Mouse (Mus musculus): ENCODE data around the gene Synpo2. TPM values are rescaled to one million over a fixed set of nuclear protein-coding genes. Genes with fewer than 3 reads are reported as not detected.

The Synpo2 gene
- under 1 TPM in 1 of 2 experiments, not detected in 1; 0.05 TPM for polyA plus RNA-seq (2017; shearing (Covaris generic))

- ATAC-seq, result no peak
Observed at GRCm38 (mm10) chr3:123235921-123236320, at the start of gene Synpo2. Gene Synpo2, minus strand, starts transcription at chr3:123236149.

GRCm38 (mm10) chr3:123285649-123286048 lies 49.7 kb upstream of the Synpo2 start:
- ATAC-seq, result no peak

- ATAC-seq, result no peak
Observed at GRCm38 (mm10) chr3:123284284-123284683, 48.3 kb upstream of the Synpo2 start.

- no peak for ATAC-seq
Observed at GRCm38 (mm10) chr3:123282866-123283615, 47.1 kb upstream of the Synpo2 start.

- peak; percentile 33 for ATAC-seq
Observed at GRCm38 (mm10) chr3:123267741-123268201, 31.8 kb upstream of the Synpo2 start.

GRCm38 (mm10) chr3:123266753-123267651 lies 31.1 kb upstream of the Synpo2 start, which contains the start of gene Sec24d:
Gene Sec24d, plus strand, starts transcription at chr3:123267455.
- peak; percentile 81 for ATAC-seq

- ATAC-seq, result no peak
Observed at GRCm38 (mm10) chr3:123264706-123265105, 28.8 kb upstream of the Synpo2 start.

- ATAC-seq, result no peak
Observed at GRCm38 (mm10) chr3:123258709-123259108, 22.8 kb upstream of the Synpo2 start.

- no peak for ATAC-seq
Observed at GRCm38 (mm10) chr3:123256181-123257101, 20.5 kb upstream of the Synpo2 start.

GRCm38 (mm10) chr3:123245646-123246045 lies 9.7 kb upstream of the Synpo2 start:
- no peak for ATAC-seq

- ATAC-seq, result no peak
Observed at GRCm38 (mm10) chr3:123244376-123244775, 8.4 kb upstream of the Synpo2 start.

- ATAC-seq, result no peak
Observed at GRCm38 (mm10) chr3:123237446-123237845, 1.5 kb upstream of the Synpo2 start.

- no peak for ATAC-seq
Observed at GRCm38 (mm10) chr3:123237039-123237438, 1.1 kb upstream of the Synpo2 start.

GRCm38 (mm10) chr3:123235495-123235894 lies 454 bp downstream of the Synpo2 start:
- no peak for ATAC-seq

GRCm38 (mm10) chr3:123234191-123234836 lies 1.6 kb downstream of the Synpo2 start:
- ATAC-seq, result peak; percentile 49

- ATAC-seq, result no peak
Observed at GRCm38 (mm10) chr3:123231639-123232038, 4.3 kb downstream of the Synpo2 start.

- ATAC-seq, result no peak
Observed at GRCm38 (mm10) chr3:123227276-123227675, 8.7 kb downstream of the Synpo2 start.

GRCm38 (mm10) chr3:123218646-123219045 lies 17.3 kb downstream of the Synpo2 start:
- ATAC-seq, result no peak

- ATAC-seq, result no peak
Observed at GRCm38 (mm10) chr3:123208891-123209290, 27.1 kb downstream of the Synpo2 start.

GRCm38 (mm10) chr3:123207386-123207785 lies 28.6 kb downstream of the Synpo2 start:
- no peak for ATAC-seq

GRCm38 (mm10) chr3:123205485-123205884 lies 30.5 kb downstream of the Synpo2 start:
- ATAC-seq, result no peak

- no peak for ATAC-seq
Observed at GRCm38 (mm10) chr3:123205065-123205464, 30.9 kb downstream of the Synpo2 start.
